Mouse (Mus musculus): ENCODE results near the gene Slc16a6. TPM values are rescaled to one million over a fixed set of nuclear protein-coding genes. Genes with fewer than 3 reads are reported as not detected.
A peak's percentile ranks its signal among the peaks of the same experiment; 100 is the strongest.

Gene Slc16a6
- polyA plus RNA-seq, 1 experiment = 4.3 TPM

GRCm38 (mm10) chr11:109474086-109474742 lies 816 bp upstream of the Slc16a6 start:
- Histone ChIP-seq H3K4me2 (ENCODE audit: low read depth) (peak overlapping the region; percentile 85), H3K36me3 (ENCODE audit: control insufficient read depth, insufficient read depth) (no peaks in the 10 kb centered on the region), H3K27me3 (ENCODE audit: control insufficient read depth, insufficient read depth, insufficient read length) (no peaks in the 10 kb centered on the region), H3K4me3 (peak overlapping the region; percentile 39), H3ac (ENCODE audit: control insufficient read depth, insufficient read length) (peak overlapping the region; percentile 50), H3K79me2 (ENCODE audit: control insufficient read depth, insufficient read depth) (no peaks in the 10 kb centered on the region)
- peak in 1 of 3 experiments; percentile 3 for TF ChIP-seq MYOG (IDR thresholded peaks at IDR 0.05; ENCODE audit: control insufficient read depth in 1 of 3, insufficient read depth in 1 of 3, insufficient read length in 2 of 3, low read depth in 2 of 3)
- TF ChIP-seq POLR2A (IDR thresholded peaks at IDR 0.05; ENCODE audit: insufficient read length, low read depth) = no peak

GRCm38 (mm10) chr11:109472821-109473170 lies 602 bp downstream of the Slc16a6 start:
- no peak for TF ChIP-seq SRF (IDR thresholded peaks at IDR 0.05; ENCODE audit: control insufficient read depth, insufficient read length, low read depth)
- no peak for TF ChIP-seq TCF12 (IDR thresholded peaks at IDR 0.05; ENCODE audit: insufficient read depth, poor library complexity, severe bottlenecking)
- no peak for TF ChIP-seq POLR2A (IDR thresholded peaks at IDR 0.05; ENCODE audit: insufficient read length, low read depth)
- TF ChIP-seq REST (IDR thresholded peaks at IDR 0.05; ENCODE audit: insufficient read depth, insufficient read length) = no peak
- TF ChIP-seq MAX (IDR thresholded peaks at IDR 0.05; ENCODE audit: low read depth) = no peak
- TF ChIP-seq E2F4 (IDR thresholded peaks at IDR 0.05; ENCODE audit: insufficient read depth) = no peak
- TF ChIP-seq CEBPB (IDR thresholded peaks at IDR 0.05; ENCODE audit: insufficient read depth, poor library complexity, severe bottlenecking) = no peak
- TF ChIP-seq MYOD1 (IDR thresholded peaks at IDR 0.05; ENCODE audit: control insufficient read depth in 1 of 3, insufficient read length in 2 of 3, low read depth in 2 of 3) = no peak
- TF ChIP-seq USF1 (IDR thresholded peaks at IDR 0.05; ENCODE audit: low read depth) = no peak
- no peak for TF ChIP-seq POLR2AphosphoS2 (IDR thresholded peaks at IDR 0.05; ENCODE audit: insufficient read length, low read depth)
- no peak for TF ChIP-seq MYOG (IDR thresholded peaks at IDR 0.05; ENCODE audit: control insufficient read depth in 1 of 3, insufficient read depth in 1 of 3, insufficient read length in 2 of 3, low read depth in 2 of 3)
- no peak for TF ChIP-seq TCF3 (IDR thresholded peaks at IDR 0.05; ENCODE audit: insufficient read length, low read depth)
- Histone ChIP-seq H3K27me3 (ENCODE audit: control insufficient read depth, insufficient read depth, insufficient read length) (no peaks in the 10 kb centered on the region), H3K79me2 (ENCODE audit: control insufficient read depth, insufficient read depth) (no peaks in the 10 kb centered on the region), H3K4me2 (ENCODE audit: low read depth) (peak overlapping the region; percentile 85), H3K4me3 (peak overlapping the region; percentile 39), H3K36me3 (ENCODE audit: control insufficient read depth, insufficient read depth) (no peaks in the 10 kb centered on the region), H3ac (ENCODE audit: control insufficient read depth, insufficient read length) (peak overlapping the region; percentile 50)

GRCm38 (mm10) chr11:109472171-109472691 lies 1.2 kb downstream of the Slc16a6 start:
- no peaks in the 10 kb centered on the region for H3K79me2 ChIP-seq (ENCODE audit: control insufficient read depth, insufficient read depth)
- peak overlapping the region; percentile 50 for H3ac ChIP-seq (ENCODE audit: control insufficient read depth, insufficient read length)
- H3K36me3 ChIP-seq (ENCODE audit: control insufficient read depth, insufficient read depth) = no peaks in the 10 kb centered on the region
- H3K4me2 ChIP-seq (ENCODE audit: low read depth) = peak overlapping the region; percentile 85
- no peaks in the 10 kb centered on the region for H3K27me3 ChIP-seq (ENCODE audit: control insufficient read depth, insufficient read depth, insufficient read length)
- TF ChIP-seq REST (IDR thresholded peaks at IDR 0.05; ENCODE audit: insufficient read depth, insufficient read length) (no peak), TCF12 (IDR thresholded peaks at IDR 0.05; ENCODE audit: insufficient read depth, poor library complexity, severe bottlenecking) (no peak)
- peak overlapping the region; percentile 39 for H3K4me3 ChIP-seq

GRCm38 (mm10) chr11:109470921-109471861 lies 2.2 kb downstream of the Slc16a6 start:
- Histone ChIP-seq H3K36me3 (ENCODE audit: control insufficient read depth, insufficient read depth) (no peaks in the 10 kb centered on the region), H3K27me3 (ENCODE audit: control insufficient read depth, insufficient read depth, insufficient read length) (no peaks in the 10 kb centered on the region), H3K4me3 (peak overlapping the region; percentile 39), H3K4me2 (ENCODE audit: low read depth) (peak overlapping the region; percentile 85), H3K79me2 (ENCODE audit: control insufficient read depth, insufficient read depth) (no peaks in the 10 kb centered on the region), H3ac (ENCODE audit: control insufficient read depth, insufficient read length) (no peak overlapping the region)
- TF ChIP-seq TCF12 (IDR thresholded peaks at IDR 0.05; ENCODE audit: insufficient read depth, poor library complexity, severe bottlenecking) (no peak), SRF (IDR thresholded peaks at IDR 0.05; ENCODE audit: control insufficient read depth, insufficient read length, low read depth) (no peak), CEBPB (IDR thresholded peaks at IDR 0.05; ENCODE audit: insufficient read depth, poor library complexity, severe bottlenecking) (no peak), MYOD1 (IDR thresholded peaks at IDR 0.05; ENCODE audit: control insufficient read depth in 1 of 3, insufficient read length in 2 of 3, low read depth in 2 of 3) (no peak), POLR2AphosphoS2 (IDR thresholded peaks at IDR 0.05; ENCODE audit: insufficient read length, low read depth) (no peak), MAX (IDR thresholded peaks at IDR 0.05; ENCODE audit: low read depth) (no peak), REST (IDR thresholded peaks at IDR 0.05; ENCODE audit: insufficient read depth, insufficient read length) (no peak), POLR2A (IDR thresholded peaks at IDR 0.05; ENCODE audit: insufficient read length, low read depth) (no peak), TCF3 (IDR thresholded peaks at IDR 0.05; ENCODE audit: insufficient read length, low read depth) (no peak), MYOG (IDR thresholded peaks at IDR 0.05; ENCODE audit: control insufficient read depth in 1 of 3, insufficient read depth in 1 of 3, insufficient read length in 2 of 3, low read depth in 2 of 3) (no peak), E2F4 (IDR thresholded peaks at IDR 0.05; ENCODE audit: insufficient read depth) (no peak), USF1 (IDR thresholded peaks at IDR 0.05; ENCODE audit: low read depth) (no peak)

Measured in myocyte (in vitro differentiated cells).